Mouse (Mus musculus): Measurements from ENCODE around the gene Pvr.
"Not testable (repeated sequence)": the region's sequence is repeated elsewhere in the genome, so short reads cannot be mapped to it uniquely, and the experiment has no call there.

Gene Pvr

DNA sequence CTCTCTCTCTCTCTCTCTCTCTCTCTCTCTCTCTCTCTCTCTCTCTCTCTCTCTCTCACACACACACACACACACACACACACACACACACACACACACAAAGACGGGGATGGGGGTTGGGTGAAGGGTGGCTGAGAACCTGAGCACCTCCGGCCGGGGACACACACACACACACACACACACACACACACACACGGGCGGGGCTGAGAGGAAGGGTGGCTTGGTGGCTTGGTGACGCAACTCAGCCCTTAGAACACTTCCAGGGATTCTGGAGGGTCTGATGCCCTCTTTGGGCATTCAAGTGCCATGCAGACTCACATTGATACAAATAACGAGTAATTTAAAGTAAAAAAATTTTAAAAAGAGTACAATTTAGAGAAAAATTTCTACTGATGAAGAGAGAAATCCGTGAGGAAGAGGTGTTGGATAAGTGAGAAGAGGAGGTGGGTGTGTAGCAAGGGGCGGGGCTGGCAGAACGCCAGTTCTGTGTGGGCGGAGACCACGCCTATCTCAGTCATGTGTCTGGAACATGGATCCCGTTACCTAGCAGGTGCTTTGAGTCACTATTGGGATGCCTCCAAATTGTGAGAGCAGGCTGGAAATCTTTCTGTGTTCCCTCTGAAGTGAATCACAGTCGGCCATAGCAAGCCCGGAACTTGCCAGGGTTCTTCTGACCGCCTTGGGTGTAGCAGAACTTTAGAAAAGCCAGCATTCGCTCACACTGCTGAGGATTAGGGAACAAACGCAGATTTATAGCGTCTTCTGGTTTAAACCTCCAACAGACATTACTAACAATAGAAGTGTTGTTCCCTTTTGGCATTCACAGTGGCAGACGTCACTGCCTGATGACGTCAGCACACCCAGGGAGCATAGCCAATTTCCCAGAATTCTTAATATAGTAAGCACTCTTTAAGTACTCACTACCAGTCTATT lies 12.2 kb upstream of the Pvr start:
- peak; percentile 34 for DNase-seq (ENCODE audit: low read depth)

GRCm38 (mm10) chr7:19932133-19932876 lies 11.3 kb upstream of the Pvr start:
- no peak for DNase-seq (ENCODE audit: low read depth)

DNA sequence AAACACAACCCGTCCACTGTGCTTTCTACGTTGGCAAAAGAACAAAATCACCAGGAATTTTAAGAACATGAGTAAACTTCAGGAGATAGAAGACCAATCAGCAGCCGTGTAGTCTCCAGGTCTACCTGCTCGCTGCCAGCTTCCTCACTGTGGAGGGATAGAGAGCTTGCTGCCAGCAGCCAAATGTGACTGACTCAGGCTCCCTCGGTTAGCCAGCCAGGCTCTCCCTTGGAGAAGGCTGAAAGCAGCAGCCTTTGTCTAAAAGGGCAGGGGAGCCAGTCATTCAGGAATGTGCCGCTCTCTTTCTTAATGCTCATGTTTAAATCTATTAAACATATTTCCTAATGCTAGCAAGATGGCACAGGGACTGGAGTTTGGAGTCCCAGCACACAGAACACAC lies 9.5 kb upstream of the Pvr start:
- not testable (repeated sequence) for DNase-seq (ENCODE audit: low read depth)

GRCm38 (mm10) chr7:19928486-19928885 lies 7.5 kb upstream of the Pvr start:
- DNase-seq (ENCODE audit: low read depth): no peak

- no peak for DNase-seq (ENCODE audit: low read depth)
Measured at GRCm38 (mm10) chr7:19926849-19927480, 6.0 kb upstream of the Pvr start.

DNA sequence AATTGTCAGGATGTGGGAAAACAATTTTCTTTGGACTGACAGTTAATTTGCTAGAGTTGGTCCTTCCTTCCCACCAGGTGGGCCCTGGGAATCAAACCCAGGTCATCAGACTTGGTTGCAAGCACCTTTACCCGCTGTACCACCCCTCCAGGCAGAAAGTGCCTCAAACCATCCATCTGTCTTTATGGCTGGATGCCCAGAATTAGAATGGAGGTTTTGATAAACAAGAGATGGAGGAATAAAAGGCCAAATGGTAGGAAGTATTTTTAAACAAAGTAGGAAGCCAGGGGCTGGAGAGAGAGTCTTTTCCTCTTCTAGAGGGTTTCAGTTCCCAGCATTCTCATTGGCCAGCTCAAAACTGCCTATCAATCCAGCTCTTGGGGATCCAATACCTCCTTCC lies 4.4 kb upstream of the Pvr start:
- no peak for DNase-seq (ENCODE audit: low read depth)

DNA sequence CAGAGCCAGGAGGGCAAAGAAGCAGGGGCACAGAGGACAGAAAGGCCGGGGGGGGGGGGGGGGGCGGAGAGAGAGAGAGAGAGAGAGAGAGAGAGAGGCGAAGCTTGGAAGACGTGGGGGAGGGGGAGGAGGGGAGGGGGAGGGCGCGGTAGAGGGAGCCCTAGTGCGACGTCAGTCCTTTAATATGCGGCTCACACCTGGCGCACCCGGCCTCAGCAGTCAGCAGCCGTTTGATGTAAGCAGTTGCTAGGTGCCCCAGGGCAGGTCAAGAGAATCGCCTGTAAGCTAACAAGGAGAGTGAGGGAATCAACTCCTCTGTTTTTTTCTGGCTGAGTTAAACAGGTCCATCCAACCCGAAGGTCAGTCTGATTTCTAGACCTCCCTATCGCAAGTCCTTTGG lies 2.8 kb upstream of the Pvr start:
- no peak for DNase-seq (ENCODE audit: low read depth)

GRCm38 (mm10) chr7:19923354-19923753 lies 2.4 kb upstream of the Pvr start:
- no peak for DNase-seq (ENCODE audit: low read depth)

DNA sequence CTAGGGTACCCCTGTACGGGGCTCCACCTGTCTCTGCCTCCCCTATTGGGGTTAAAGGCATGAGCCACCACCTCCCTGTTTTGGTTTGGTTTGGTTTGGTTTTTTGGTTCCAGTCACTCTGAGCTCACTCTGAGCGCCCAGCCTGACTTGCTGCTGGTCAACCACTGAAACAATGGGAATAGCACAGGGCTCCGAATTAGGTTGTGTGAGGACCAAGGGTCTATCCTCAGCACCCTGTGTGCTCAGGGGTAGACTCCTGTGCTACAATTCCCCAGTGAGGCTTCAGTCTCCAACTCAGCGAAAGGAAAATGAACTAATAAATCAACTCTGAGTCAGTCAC lies 824 bp downstream of the Pvr start:
- DNase-seq (ENCODE audit: low read depth): no peak

- no peak for DNase-seq (ENCODE audit: low read depth)
Measured at GRCm38 (mm10) chr7:19914558-19914957, 6.4 kb downstream of the Pvr start.

DNA sequence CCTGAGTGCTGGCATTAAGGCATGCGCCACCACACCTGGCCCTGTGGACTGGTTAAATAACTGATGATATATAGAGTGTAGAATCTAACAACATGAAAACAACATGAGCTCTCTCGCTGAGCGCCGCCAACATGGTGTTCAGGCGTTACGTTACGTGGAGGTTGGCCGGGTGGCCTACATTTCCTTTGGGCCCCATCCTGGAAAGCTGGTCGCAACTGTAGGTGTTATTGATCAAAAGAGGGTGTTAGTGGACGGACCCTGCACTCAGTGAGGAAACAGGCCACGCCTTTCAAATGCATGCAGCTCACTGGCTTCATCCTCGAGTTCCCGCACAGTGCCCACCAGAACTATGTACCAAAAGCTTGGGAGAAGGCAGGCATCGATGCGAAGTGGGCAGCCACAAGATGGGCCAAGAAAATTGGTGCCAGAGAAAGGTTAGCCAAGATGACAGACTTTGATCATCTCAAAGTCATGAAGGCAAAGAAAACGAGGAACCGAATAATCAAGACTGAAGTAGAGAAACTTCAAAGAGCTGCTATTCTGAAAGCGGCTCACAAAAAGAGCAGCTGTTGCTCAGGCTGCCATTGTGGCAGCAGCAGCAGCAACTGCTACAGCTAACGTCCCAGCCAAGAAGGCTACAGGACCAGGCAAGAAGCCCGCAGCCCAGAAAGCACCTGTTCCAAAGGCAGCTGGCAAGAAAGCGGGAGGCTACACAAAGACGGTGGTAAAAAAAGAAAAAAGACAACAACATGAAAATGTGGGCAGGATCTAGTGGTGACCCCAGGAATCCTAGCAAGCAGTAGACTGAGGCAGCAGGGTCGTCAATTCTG lies 9.1 kb downstream of the Pvr start:
- no peak for DNase-seq (ENCODE audit: low read depth)

DNA sequence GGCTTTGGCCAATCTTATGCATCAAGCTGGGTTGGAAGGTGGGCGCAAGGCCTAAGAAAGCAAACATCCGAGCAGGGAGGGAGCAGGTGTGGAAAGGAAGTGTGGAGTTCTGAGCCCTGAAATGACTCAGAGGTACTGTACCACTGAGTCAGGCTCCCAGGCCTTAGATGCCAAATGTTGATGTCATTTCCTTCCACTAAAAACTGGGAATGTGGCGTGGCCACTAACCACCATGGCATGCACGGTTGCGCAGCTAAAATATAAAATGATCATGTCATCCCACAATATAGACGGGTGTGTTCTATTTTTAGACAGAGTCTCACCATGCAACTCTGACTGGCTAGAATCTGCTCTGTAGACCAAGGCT lies 9.7 kb downstream of the Pvr start:
- no peak for DNase-seq (ENCODE audit: low read depth)

GRCm38 (mm10) chr7:19910421-19911291 lies 10.3 kb downstream of the Pvr start:
- DNase-seq (ENCODE audit: low read depth): peak; percentile 44

- DNase-seq (ENCODE audit: low read depth): peak; percentile 38
Measured at GRCm38 (mm10) chr7:19889881-19890280, 31.1 kb downstream of the Pvr start.

DNA sequence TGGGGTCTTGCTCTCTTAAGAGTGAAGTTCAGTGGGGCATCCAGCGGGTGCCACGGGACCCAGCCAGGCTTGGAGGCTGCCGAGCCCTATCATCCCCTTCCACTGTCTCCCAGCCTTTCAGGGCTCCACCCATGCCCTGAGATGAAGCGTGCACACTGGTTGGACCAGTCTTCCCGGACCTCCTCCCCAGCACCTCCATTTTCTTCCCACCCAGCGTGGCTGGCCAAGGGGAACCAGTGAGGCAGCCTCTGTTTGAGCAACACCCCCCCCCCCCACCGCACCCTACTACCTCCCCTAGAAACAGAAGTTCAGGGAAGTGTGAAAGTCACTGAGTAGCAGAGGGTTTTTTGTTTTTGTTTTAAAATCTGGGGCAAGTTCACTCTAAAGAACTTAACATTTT lies 33.1 kb downstream of the Pvr start, which contains the start of gene Ceacam19:
Gene Ceacam19, minus strand, starts transcription at position 117 of the 400 bp plus-strand sequence.
- no peak for DNase-seq (ENCODE audit: low read depth)

DNA sequence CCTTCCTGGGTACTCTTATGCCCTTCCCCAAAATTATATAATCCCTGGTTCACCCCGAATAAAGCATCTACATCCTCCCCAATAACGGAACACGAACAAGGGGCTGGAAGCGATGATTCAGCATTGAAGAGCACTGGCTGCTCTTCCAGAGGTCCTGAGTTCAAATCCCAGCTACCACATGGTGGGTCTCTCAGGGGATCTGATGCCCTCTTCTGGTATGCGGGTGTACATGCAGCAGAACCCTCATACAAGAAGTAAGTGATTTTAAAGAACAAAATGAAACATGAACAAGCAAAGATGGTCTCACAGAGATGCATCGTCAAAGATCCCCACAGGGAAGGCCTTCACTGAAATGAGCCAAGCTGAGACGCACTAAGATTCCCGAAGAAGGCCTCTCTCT lies 40.2 kb downstream of the Pvr start:
- no peak for DNase-seq (ENCODE audit: low read depth)

- no peak for DNase-seq (ENCODE audit: low read depth)
Measured at GRCm38 (mm10) chr7:19876781-19877425, 44.1 kb downstream of the Pvr start.

DNA sequence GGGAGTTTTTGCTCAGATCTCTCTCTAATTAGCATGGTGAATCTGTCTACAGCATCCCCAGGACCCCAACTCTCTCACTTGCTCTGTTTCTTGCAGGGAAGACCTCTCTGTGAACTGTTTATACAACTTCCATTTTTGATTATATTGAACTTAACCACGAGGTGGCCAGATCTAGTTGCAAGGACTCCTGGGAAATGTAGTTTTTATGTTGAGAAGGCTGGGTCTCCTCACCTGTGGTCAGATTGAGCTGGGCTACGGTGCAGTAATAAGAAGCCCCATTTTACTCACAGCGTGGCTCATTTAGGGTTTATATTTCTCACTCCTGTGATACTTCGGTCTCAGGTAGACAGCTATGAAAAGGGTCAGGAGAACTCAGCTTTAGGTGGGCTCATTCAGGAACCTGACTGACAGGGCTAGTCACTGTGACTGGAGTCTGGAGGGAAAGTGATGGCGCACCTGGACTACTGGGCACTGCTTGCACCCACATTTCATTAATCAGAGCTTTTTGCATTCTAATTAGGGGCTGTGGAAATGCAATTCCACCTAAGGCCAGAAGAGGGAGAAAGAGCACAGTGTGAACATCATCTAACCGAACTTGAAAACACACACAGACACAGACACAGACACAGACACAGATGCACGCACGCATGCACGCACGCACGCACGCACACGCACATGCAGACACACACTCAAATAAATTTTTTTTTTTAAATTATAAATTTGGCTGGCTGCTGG lies 44.8 kb downstream of the Pvr start:
- DNase-seq (ENCODE audit: low read depth): peak; percentile 34

DNA sequence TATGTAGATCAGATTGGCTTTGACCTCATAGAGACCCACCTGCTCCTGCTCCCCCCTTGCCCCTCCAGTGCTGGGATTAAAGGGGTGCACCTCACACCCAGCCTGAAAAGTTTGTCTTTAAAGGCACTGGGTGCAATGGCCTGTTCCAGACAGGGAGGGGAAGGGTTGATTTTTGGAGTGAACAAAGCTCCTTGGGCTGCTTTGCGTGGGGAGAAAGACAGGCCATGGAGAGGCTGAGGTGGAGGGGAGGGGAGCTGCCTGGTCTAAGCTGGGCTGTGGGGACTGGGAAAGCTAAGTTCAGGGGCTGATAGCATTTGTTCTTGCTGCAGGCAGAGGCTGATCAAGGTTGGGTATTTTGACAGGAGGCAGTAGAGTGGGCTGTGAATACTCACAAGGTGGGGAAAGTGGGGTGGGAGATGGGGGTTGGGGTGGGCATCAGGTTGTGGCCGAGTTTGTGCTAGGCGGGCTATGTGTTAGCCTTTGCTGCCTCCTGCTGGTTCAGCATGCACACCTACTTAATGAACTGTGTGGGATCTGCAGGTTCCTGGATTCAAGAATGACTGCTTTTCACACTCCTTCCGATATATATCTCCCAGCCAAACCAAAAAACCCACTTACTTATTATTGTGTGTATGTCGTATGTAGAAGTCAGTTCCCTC lies 48.9 kb downstream of the Pvr start:
- no peak for DNase-seq (ENCODE audit: low read depth)
